Mouse (Mus musculus): ENCODE measurements around the gene Lpo.

The Lpo gene

GRCm38 (mm10) chr11:87758161-87758911, 69.8 kb downstream of the Lpo start:
- no peak for DNase-seq

- DNase-seq, result no peak
Observed at GRCm38 (mm10) chr11:87757001-87757954, 70.8 kb downstream of the Lpo start.

Data from kidney, adult 9 months (tissue).